In the genomic region with DNA sequence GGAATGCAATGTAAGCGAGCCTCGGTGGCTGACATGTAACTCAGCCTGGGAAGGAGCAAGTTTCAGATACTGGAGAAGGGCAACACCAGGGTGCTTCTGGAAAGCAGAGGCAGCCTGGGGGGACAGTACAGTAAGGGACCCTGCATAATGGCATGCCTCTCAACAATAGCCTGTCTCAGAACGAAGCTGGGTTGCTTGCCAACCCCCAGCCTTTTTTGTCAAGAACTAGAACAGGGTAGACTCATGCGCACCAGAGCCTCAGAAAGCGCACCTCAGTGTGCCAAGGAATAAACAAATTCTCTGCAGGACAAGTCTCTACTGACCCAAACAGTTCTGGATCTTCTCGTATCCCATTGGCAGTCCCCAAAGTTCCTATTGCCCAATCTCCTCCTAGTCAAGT, we compare ENCODE assay signal across 17 mouse cellular contexts. TPM values are rescaled to one million over a fixed set of nuclear protein-coding genes. Genes with fewer than 3 reads are reported as not detected.
DNase-seq lines count a peak whose midpoint lies in the region; ATAC-seq and TF ChIP-seq lines count a peak whose summit lies in the region.
"Had no signal": no experiment of that assay in that cellular context is flagged by ENCODE, and none has a peak within 500 bp of the region (broad histone marks: within the 10 kb centered on the region; RNA-seq: fewer than 3 reads in every experiment).

No protein-coding gene starts in this region.

- H3K36me3 ChIP-seq in forebrain, embryonic 16.5 days (ENCODE audit: control insufficient read depth, insufficient read depth): no peaks in the 10 kb centered on the region
- no peaks in the 10 kb centered on the region for H3K36me3 ChIP-seq in forebrain, embryonic 10.5 days (replicated peaks)
- no peaks in the 10 kb centered on the region for H3K36me3 ChIP-seq in hindbrain, postnatal 0 days (ENCODE audit: insufficient read depth, low read length)
- H3K36me3 ChIP-seq in hindbrain, embryonic 12.5 days: no peaks in the 10 kb centered on the region
- no peaks in the 10 kb centered on the region for H3K36me3 ChIP-seq in neural tube, embryonic 13.5 days
- H3K36me3 ChIP-seq: liver, embryonic 12.5 days; neural tube, embryonic 12.5 days had no signal

- H3K27me3 ChIP-seq in forebrain, embryonic 16.5 days (replicated peaks; ENCODE audit: control insufficient read depth, insufficient read depth, low read length): no peaks in the 10 kb centered on the region
- H3K27me3 ChIP-seq in forebrain, embryonic 10.5 days (ENCODE audit: poor library complexity, severe bottlenecking): no peaks in the 10 kb centered on the region
- H3K27me3 ChIP-seq in hindbrain, postnatal 0 days (ENCODE audit: insufficient read depth, low read length): no peaks in the 10 kb centered on the region
- H3K27me3 ChIP-seq in hindbrain, embryonic 12.5 days: no peaks in the 10 kb centered on the region
- no peaks in the 10 kb centered on the region for H3K27me3 ChIP-seq in neural tube, embryonic 13.5 days
- H3K27me3 ChIP-seq: heart, embryonic 13.5 days; liver, embryonic 12.5 days; neural tube, embryonic 12.5 days had no signal

- WGBS in forebrain, embryonic 16.5 days: 54% methylated on average over 6 of the region's 6 CpGs
- 78% methylated on average over 6 of the region's 6 CpGs for whole genome bisulfite sequencing in forebrain, embryonic 10.5 days
- WGBS in hindbrain, postnatal 0 days: 54% methylated on average over 6 of the region's 6 CpGs
- 75% methylated on average over 6 of the region's 6 CpGs for WGBS in hindbrain, embryonic 12.5 days
- WGBS in neural tube, embryonic 13.5 days: 74% methylated on average over 6 of the region's 6 CpGs

- H3K4me3 ChIP-seq in forebrain, embryonic 16.5 days (replicated peaks; ENCODE audit: low read length): no peak overlapping the region
- H3K4me3 ChIP-seq in forebrain, embryonic 10.5 days: no peak overlapping the region
- no peak overlapping the region for H3K4me3 ChIP-seq in hindbrain, postnatal 0 days (ENCODE audit: low read length)
- no peak overlapping the region for H3K4me3 ChIP-seq in hindbrain, embryonic 12.5 days
- H3K4me3 ChIP-seq in neural tube, embryonic 13.5 days: no peak overlapping the region
- H3K4me3 ChIP-seq: heart, embryonic 13.5 days; liver, embryonic 12.5 days; neural tube, embryonic 12.5 days had no signal

- H3K9me3 ChIP-seq in forebrain, embryonic 16.5 days (ENCODE audit: control insufficient read depth, low read length): no peaks in the 10 kb centered on the region; the same call in 1 of the 2 replicates
- H3K9me3 ChIP-seq in forebrain, embryonic 10.5 days: no peaks in the 10 kb centered on the region
- no peaks in the 10 kb centered on the region for H3K9me3 ChIP-seq in hindbrain, postnatal 0 days (ENCODE audit: low read length)
- H3K9me3 ChIP-seq in hindbrain, embryonic 12.5 days (replicated peaks): no peaks in the 10 kb centered on the region
- no peaks in the 10 kb centered on the region for H3K9me3 ChIP-seq in neural tube, embryonic 13.5 days
- H3K9me3 ChIP-seq: heart, embryonic 13.5 days; liver, embryonic 12.5 days; neural tube, embryonic 12.5 days had no signal

- no peak for TF ChIP-seq CTCF in hindbrain, postnatal 0 days (IDR thresholded peaks at IDR 0.05; ENCODE audit: low read depth)

- no peak overlapping the region for H3K4me2 ChIP-seq in forebrain, embryonic 16.5 days (ENCODE audit: low read length)
- H3K4me2 ChIP-seq in hindbrain, postnatal 0 days (ENCODE audit: low read depth, low read length): no peak overlapping the region
- no peak overlapping the region for H3K4me2 ChIP-seq in hindbrain, embryonic 12.5 days (replicated peaks)
- no peak overlapping the region for H3K4me2 ChIP-seq in neural tube, embryonic 13.5 days
- H3K4me2 ChIP-seq: heart, embryonic 13.5 days; liver, embryonic 12.5 days; lung, embryonic 14.5 days; neural tube, embryonic 12.5 days had no signal

- DNase-seq in forebrain, embryonic 10.5 days (ENCODE audit: extremely low spot score, low spot score): no peak
- no peak for DNase-seq in hindbrain, postnatal 0 days (ENCODE audit: low spot score)
- DNase-seq in neural tube, embryonic 10.5 days (ENCODE audit: extremely low spot score, low spot score): no peak
- no peak for DNase-seq in thymus, postnatal 25 days
- DNase-seq: adrenal gland, adult 8-10 months; B cell, adult 2 months; cerebellum, adult 18-20 months; lung, embryonic 14.5 days; thymus, postnatal 4 days had no signal

- peaks cover 4% of the 10 kb centered on the region for H3K4me1 ChIP-seq in forebrain, embryonic 16.5 days (replicated peaks; ENCODE audit: control insufficient read depth, insufficient read depth, low read length)
- H3K4me1 ChIP-seq in forebrain, embryonic 10.5 days: peaks cover 14% of the 10 kb centered on the region
- H3K4me1 ChIP-seq in hindbrain, postnatal 0 days (ENCODE audit: insufficient read depth, low read length): no peaks in the 10 kb centered on the region
- H3K4me1 ChIP-seq in hindbrain, embryonic 12.5 days: peaks cover 9% of the 10 kb centered on the region
- peaks cover 49% of the 10 kb centered on the region for H3K4me1 ChIP-seq in neural tube, embryonic 13.5 days (replicated peaks)
- H3K4me1 ChIP-seq: liver, embryonic 12.5 days had no signal

- H3K9ac ChIP-seq in forebrain, embryonic 16.5 days (replicated peaks; ENCODE audit: low read depth, low read length): no peak overlapping the region
- 0 out of 2 replicates have a peak overlapping the region, but pooled peaks have one; percentile 13 for H3K9ac ChIP-seq in hindbrain, postnatal 0 days (replicated peaks; ENCODE audit: low read length)
- no peak overlapping the region for H3K9ac ChIP-seq in hindbrain, embryonic 12.5 days
- no peak overlapping the region for H3K9ac ChIP-seq in neural tube, embryonic 13.5 days
- H3K9ac ChIP-seq: heart, embryonic 13.5 days; liver, embryonic 12.5 days; lung, embryonic 14.5 days; neural tube, embryonic 12.5 days had no signal

- 0 out of 2 replicates have a peak, but pooled peaks have one; percentile 28 for ATAC-seq in forebrain, embryonic 16.5 days
- ATAC-seq in hindbrain, postnatal 0 days: peak; percentile 37; the same call in 1 of the 2 replicates
- no peak for ATAC-seq in hindbrain, embryonic 12.5 days (ENCODE audit: low FRiP score)
- ATAC-seq in neural tube, embryonic 13.5 days (ENCODE audit: low read depth): no peak; the same call in 1 of the 2 replicates
- ATAC-seq: intestine, embryonic 16.5 days; liver, embryonic 12.5 days had no signal

- H3K27ac ChIP-seq in forebrain, embryonic 16.5 days (ENCODE audit: low read length): no peak overlapping the region
- no peak overlapping the region for H3K27ac ChIP-seq in forebrain, embryonic 10.5 days
- peak overlapping the region; percentile 52; the same call in 1 of the 2 replicates for H3K27ac ChIP-seq in hindbrain, postnatal 0 days
- no peak overlapping the region for H3K27ac ChIP-seq in hindbrain, embryonic 12.5 days
- peak overlapping the region; percentile 68 for H3K27ac ChIP-seq in neural tube, embryonic 13.5 days (replicated peaks)
- H3K27ac ChIP-seq: heart, embryonic 13.5 days; liver, embryonic 12.5 days; neural tube, embryonic 12.5 days had no signal

RNA-seq across cellular contexts. Expression of a gene that starts 43.5 kb away (rescaled TPM):
- 1.6 and 1.7 TPM in 2 replicates for polyA plus RNA-seq in forebrain, embryonic 16.5 days (2015; fragmentation: Nextera tagmentation; extraction: Ambion mirVana)
- polyA plus RNA-seq in forebrain, embryonic 10.5 days (2016; fragmentation: Nextera tagmentation; extraction: Ambion mirVana): 1.5 and 1.7 TPM in 2 replicates
- total RNA-seq in hindbrain, postnatal 0 days (2014; rRNA removed): 12.9 and 24.5 TPM in 2 replicates
- 2.2 and 3.2 TPM in 2 replicates for polyA plus RNA-seq in hindbrain, postnatal 0 days (2015; fragmentation: Nextera tagmentation; extraction: Ambion mirVana)
- 5.3 and 6.1 TPM in 2 replicates for polyA plus RNA-seq in hindbrain, embryonic 12.5 days (2016; fragmentation: Nextera tagmentation; extraction: Ambion mirVana)
- polyA plus RNA-seq in neural tube, embryonic 13.5 days (2015; fragmentation: Nextera tagmentation; extraction: Ambion mirVana): 6.8 and 7.7 TPM in 2 replicates
- total RNA-seq: hematopoietic stem cell, adult 5-6 weeks had no signal

Comparison
In these comparisons a context has a peak if more than half of its experiments do, and no peak if none do; other contexts are left out.
1. ATAC-seq: peak in forebrain, embryonic 16.5 days (single experiment) and hindbrain, postnatal 0 days (single experiment); none in hindbrain, embryonic 12.5 days (single experiment) and neural tube, embryonic 13.5 days (single experiment).
2. H3K27ac ChIP-seq: peak in hindbrain, postnatal 0 days (single experiment) and neural tube, embryonic 13.5 days (single experiment); none in forebrain, embryonic 16.5 days (single experiment), forebrain, embryonic 10.5 days (single experiment) and hindbrain, embryonic 12.5 days (single experiment).